Mouse (Mus musculus): ENCODE results near the gene Ccdc63. TPM values are rescaled to one million over a fixed set of nuclear protein-coding genes. Genes with fewer than 3 reads are reported as not detected.
"Not testable (repeated sequence)": the region's sequence is repeated elsewhere in the genome, so short reads cannot be mapped to it uniquely, and the experiment has no call there.

The Ccdc63 gene
- 0.19 TPM in 1 of 2 replicates, not detected in the other for polyA plus RNA-seq (2015; fragmentation: Nextera tagmentation; extraction: Ambion mirVana)

DNA sequence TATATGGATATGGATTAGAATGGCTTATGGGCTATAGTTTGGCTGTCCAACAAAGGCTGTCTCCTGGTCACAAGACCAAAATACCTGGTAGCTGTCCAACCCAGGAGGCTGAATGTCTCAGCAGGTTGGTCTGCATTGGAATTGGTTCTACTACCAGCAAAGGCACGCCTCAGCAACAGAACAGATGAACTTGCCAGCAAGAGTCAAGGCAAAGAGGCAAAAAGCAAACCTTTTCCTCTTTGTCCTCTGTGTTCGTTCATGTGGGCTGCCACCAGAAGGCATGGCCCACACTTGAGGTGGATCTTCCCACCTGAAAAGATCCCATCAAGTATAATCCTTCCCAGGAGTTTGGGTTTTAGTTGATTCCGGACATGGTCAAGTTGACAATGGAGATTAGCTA is at the start of gene Ccdc63:
Gene Ccdc63 (minus strand): TSS at position 101 of the 400 bp plus-strand sequence.
- 90% methylated on average over 3 of the region's 3 CpGs for WGBS
- no peak for ATAC-seq (replicated peaks; ENCODE audit: low FRiP score)
- H3K27me3 ChIP-seq: no peaks in the 10 kb centered on the region
- H3K9ac ChIP-seq: no peak within 1 kb of the TSS
- no peak within 1 kb of the TSS for H3K27ac ChIP-seq
- no peak within 1 kb of the TSS for H3K4me3 ChIP-seq (replicated peaks)
- H3K36me3 ChIP-seq: no peaks in the 10 kb centered on the region
- H3K4me1 ChIP-seq: peaks cover 6% of the 10 kb centered on the region; the same call in 1 of the 2 replicates
- no peaks in the 10 kb centered on the region for H3K9me3 ChIP-seq (replicated peaks)
- no peak within 1 kb of the TSS for H3K4me2 ChIP-seq

GRCm38 (mm10) chr5:122189115-122189514 is 48.5 kb upstream of the Ccdc63 start:
- no peaks in the 10 kb centered on the region for H3K27me3 ChIP-seq
- H3K9ac ChIP-seq: no peak overlapping the region
- no peak for ATAC-seq (replicated peaks; ENCODE audit: low FRiP score)
- H3K36me3 ChIP-seq: no peaks in the 10 kb centered on the region
- no peak overlapping the region for H3K27ac ChIP-seq
- no peak overlapping the region for H3K4me3 ChIP-seq (replicated peaks)
- 49% methylated on average over 3 of the region's 3 CpGs for WGBS
- no peaks in the 10 kb centered on the region for H3K9me3 ChIP-seq (replicated peaks)
- no peak overlapping the region for H3K4me2 ChIP-seq
- peaks cover 6% of the 10 kb centered on the region; the same call in 1 of the 2 replicates for H3K4me1 ChIP-seq

DNA sequence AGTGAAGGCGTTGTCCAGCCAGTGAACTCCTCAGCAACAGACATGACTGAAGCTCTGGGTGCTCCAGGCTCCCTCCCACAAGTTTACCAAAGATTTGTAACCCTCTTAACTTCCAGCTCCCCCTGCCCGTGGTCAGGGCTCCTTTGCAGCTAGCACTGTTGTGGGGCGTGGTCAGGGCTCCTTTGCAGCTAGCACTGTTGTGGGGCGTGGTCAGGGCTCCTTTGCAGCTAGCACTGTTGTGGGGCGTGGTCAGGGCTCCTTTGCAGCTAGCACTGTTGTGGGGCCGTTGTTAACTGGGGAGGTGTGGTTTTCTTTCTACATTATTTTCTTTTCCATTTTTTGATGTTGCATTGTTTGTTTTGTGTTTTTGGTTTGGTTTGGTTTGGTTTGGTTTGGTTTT is 44.2 kb upstream of the Ccdc63 start:
- not testable (repeated sequence) for H3K4me3 ChIP-seq (replicated peaks); H3K27me3 ChIP-seq; H3K9ac ChIP-seq; H3K27ac ChIP-seq; H3K4me2 ChIP-seq; H3K36me3 ChIP-seq; ATAC-seq (replicated peaks; ENCODE audit: low FRiP score); H3K4me1 ChIP-seq; H3K9me3 ChIP-seq (replicated peaks)
- whole genome bisulfite sequencing: 95% methylated on average over 6 of the region's 6 CpGs

DNA sequence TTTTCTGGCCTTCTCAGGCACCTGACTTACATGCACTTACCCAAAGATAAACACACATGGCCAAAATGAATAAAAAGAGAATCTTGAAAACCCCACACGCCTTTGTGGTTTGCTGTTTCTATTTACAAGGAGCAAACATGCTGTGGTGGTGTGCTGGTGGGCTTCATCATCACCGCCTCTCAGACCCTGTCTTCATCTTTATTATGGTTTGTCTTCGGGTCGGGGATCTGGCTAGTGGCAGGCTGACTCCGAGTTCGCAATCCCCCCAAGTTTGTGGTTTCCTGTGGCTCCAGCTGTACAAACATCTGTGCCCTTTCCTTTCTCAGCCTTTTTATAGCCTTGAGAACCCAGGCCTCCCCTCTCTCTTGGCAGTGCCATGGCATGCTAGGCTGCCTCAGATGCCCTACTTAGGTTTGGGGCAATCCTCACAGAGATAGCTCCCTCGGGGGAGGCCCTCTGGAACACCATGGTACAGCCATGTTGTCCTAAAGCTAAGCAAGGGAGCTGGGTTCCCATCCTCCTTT is 43.7 kb upstream of the Ccdc63 start:
- Histone ChIP-seq H3K27ac (no peak overlapping the region), H3K36me3 (no peaks in the 10 kb centered on the region), H3K27me3 (no peaks in the 10 kb centered on the region), H3K4me3 (replicated peaks) (no peak overlapping the region), H3K9ac (no peak overlapping the region), H3K9me3 (replicated peaks) (no peaks in the 10 kb centered on the region), H3K4me1 (peaks cover 5% of the 10 kb centered on the region), H3K4me2 (no peak overlapping the region)
- 69% methylated on average over 7 of the region's 7 CpGs for WGBS
- no peak for ATAC-seq (replicated peaks; ENCODE audit: low FRiP score)

DNA sequence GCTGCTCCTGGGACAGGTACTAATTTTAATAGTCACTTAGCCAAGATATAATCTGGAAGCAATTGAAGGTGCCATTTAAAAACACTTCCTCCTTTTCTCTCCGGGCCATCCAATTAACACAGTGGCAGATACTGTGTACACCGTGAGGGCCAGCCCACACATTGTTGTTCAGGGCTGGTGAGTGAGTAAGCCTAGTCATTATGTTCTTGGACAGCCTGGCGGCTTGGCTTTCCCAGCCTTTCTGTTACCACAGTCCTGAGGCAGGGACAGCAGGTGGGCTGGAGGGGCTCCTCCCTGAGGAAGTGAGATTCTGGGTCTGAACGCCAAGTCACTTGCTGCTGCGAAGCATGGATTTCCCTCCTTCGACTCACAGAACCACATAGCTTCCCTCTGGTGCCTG is 39.0 kb upstream of the Ccdc63 start:
- Histone ChIP-seq H3K9ac (no peak overlapping the region), H3K4me3 (replicated peaks) (no peak overlapping the region), H3K4me2 (no peak overlapping the region), H3K9me3 (replicated peaks) (no peaks in the 10 kb centered on the region), H3K27me3 (no peaks in the 10 kb centered on the region), H3K36me3 (peaks cover 21% of the 10 kb centered on the region), H3K4me1 (peaks cover 12% of the 10 kb centered on the region), H3K27ac (0 out of 2 replicates have a peak overlapping the region, but pooled peaks have one; percentile 48)
- no peak for ATAC-seq (replicated peaks; ENCODE audit: low FRiP score)
- 50% methylated on average over 6 of the region's 6 CpGs for WGBS

DNA sequence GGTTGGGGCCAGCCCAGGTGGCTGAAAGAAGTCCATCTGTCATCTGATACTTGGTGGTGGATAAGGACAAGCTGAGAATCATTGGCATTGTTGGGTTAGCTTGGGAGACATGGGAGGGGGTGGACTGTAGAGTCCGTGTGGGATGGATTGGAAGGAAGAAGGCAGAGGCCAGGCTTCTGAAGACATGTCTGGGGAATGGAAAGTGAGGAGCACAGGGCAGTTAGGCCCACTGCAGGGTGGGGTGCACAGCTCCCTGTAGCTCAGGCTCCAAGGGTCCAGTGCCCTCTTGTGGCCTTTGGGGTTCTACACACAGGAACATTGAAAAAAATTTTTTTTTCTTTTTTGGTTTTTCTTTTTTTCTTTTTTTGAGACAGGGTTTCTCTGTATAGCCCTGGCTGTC is 35.8 kb upstream of the Ccdc63 start:
- WGBS: 17% methylated on average over 1 of the region's 1 CpGs
- Histone ChIP-seq H3K27ac (no peak overlapping the region), H3K9me3 (replicated peaks) (no peaks in the 10 kb centered on the region), H3K36me3 (peaks cover 46% of the 10 kb centered on the region), H3K4me1 (peaks cover 12% of the 10 kb centered on the region), H3K4me2 (no peak overlapping the region), H3K9ac (no peak overlapping the region), H3K27me3 (no peaks in the 10 kb centered on the region), H3K4me3 (replicated peaks) (no peak overlapping the region)
- peak; percentile 44; the same call in 1 of the 2 replicates for ATAC-seq (replicated peaks; ENCODE audit: low FRiP score)

GRCm38 (mm10) chr5:122175961-122176360 is 35.3 kb upstream of the Ccdc63 start:
- no peak overlapping the region for H3K9ac ChIP-seq
- H3K4me1 ChIP-seq: peaks cover 12% of the 10 kb centered on the region
- H3K9me3 ChIP-seq (replicated peaks): no peaks in the 10 kb centered on the region
- no peaks in the 10 kb centered on the region for H3K27me3 ChIP-seq
- peaks cover 50% of the 10 kb centered on the region for H3K36me3 ChIP-seq
- 74% methylated on average over 7 of the region's 7 CpGs for WGBS
- ATAC-seq (replicated peaks; ENCODE audit: low FRiP score): no peak
- no peak overlapping the region for H3K4me2 ChIP-seq
- H3K4me3 ChIP-seq (replicated peaks): no peak overlapping the region
- 0 out of 2 replicates have a peak overlapping the region, but pooled peaks have one; percentile 54 for H3K27ac ChIP-seq

GRCm38 (mm10) chr5:122175402-122175801 is 34.8 kb upstream of the Ccdc63 start:
- peak; percentile 68 for ATAC-seq (replicated peaks; ENCODE audit: low FRiP score)
- H3K27me3 ChIP-seq: no peaks in the 10 kb centered on the region
- H3K9ac ChIP-seq: no peak overlapping the region
- H3K36me3 ChIP-seq: peaks cover 56% of the 10 kb centered on the region
- no peak overlapping the region for H3K4me2 ChIP-seq
- no peaks in the 10 kb centered on the region for H3K9me3 ChIP-seq (replicated peaks)
- H3K27ac ChIP-seq: peak overlapping the region; percentile 54; the same call in 1 of the 2 replicates
- H3K4me3 ChIP-seq (replicated peaks): no peak overlapping the region
- peaks cover 12% of the 10 kb centered on the region for H3K4me1 ChIP-seq
- WGBS: 30% methylated on average over 2 of the region's 2 CpGs

DNA sequence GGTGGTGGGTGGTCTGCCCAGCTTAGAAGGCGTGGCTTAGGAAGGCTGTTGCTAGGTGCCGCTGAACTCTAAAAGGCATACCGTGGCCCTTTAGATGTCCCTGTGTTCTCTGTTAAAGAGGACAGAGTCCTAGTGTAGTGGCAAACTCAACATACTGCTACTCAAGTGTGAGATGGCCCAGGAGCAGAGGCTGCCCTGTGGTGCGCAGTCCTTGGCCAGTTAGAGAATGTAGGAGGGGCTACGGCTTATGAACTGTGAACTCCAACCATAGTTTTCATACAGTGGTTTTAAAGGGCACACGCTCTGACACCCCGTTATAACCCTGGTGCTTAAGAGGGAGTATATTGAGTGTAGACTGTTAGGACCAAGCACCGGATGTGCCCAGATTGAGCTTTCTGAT is 30.4 kb upstream of the Ccdc63 start:
- Histone ChIP-seq H3K9me3 (replicated peaks) (no peaks in the 10 kb centered on the region), H3K9ac (no peak overlapping the region)
- WGBS: 94% methylated on average over 8 of the region's 8 CpGs

GRCm38 (mm10) chr5:122168344-122169069 is 27.9 kb upstream of the Ccdc63 start:
- no peak overlapping the region for H3K4me3 ChIP-seq (replicated peaks)
- ATAC-seq (replicated peaks; ENCODE audit: low FRiP score): no peak
- no peak overlapping the region for H3K9ac ChIP-seq
- peaks cover 39% of the 10 kb centered on the region for H3K4me1 ChIP-seq
- no peaks in the 10 kb centered on the region for H3K9me3 ChIP-seq (replicated peaks)
- H3K36me3 ChIP-seq: peaks cover 100% of the 10 kb centered on the region
- H3K4me2 ChIP-seq: no peak overlapping the region
- no peaks in the 10 kb centered on the region for H3K27me3 ChIP-seq
- H3K27ac ChIP-seq: no peak overlapping the region
- WGBS: 79% methylated on average over 14 of the region's 14 CpGs

More for the DNA sequence above, 30.4 kb upstream of the Ccdc63 start:
- peaks cover 18% of the 10 kb centered on the region for H3K4me1 ChIP-seq
- H3K4me3 ChIP-seq (replicated peaks): no peak overlapping the region
- peaks cover 87% of the 10 kb centered on the region for H3K36me3 ChIP-seq
- no peaks in the 10 kb centered on the region for H3K27me3 ChIP-seq
- no peak overlapping the region for H3K4me2 ChIP-seq
- ATAC-seq (replicated peaks; ENCODE audit: low FRiP score): no peak
- H3K27ac ChIP-seq: no peak overlapping the region

- peak overlapping the region; percentile 29; the same call in 1 of the 2 replicates for H3K27ac ChIP-seq
- peak overlapping the region; percentile 7; the same call in 1 of the 2 replicates for H3K4me2 ChIP-seq
- no peaks in the 10 kb centered on the region for H3K9me3 ChIP-seq (replicated peaks)
- H3K4me3 ChIP-seq (replicated peaks): no peak overlapping the region
- 41% methylated on average over 8 of the region's 8 CpGs for WGBS
- no peak for ATAC-seq (replicated peaks; ENCODE audit: low FRiP score)
- no peaks in the 10 kb centered on the region for H3K27me3 ChIP-seq
- H3K9ac ChIP-seq: 0 out of 2 replicates have a peak overlapping the region, but pooled peaks have one; percentile 5
- peaks cover 57% of the 10 kb centered on the region for H3K4me1 ChIP-seq
- H3K36me3 ChIP-seq: peaks cover 97% of the 10 kb centered on the region
These were observed 26.1 kb upstream of the Ccdc63 start for GRCm38 (mm10) chr5:122166636-122167161.

GRCm38 (mm10) chr5:122165233-122165915 is 24.8 kb upstream of the Ccdc63 start:
- no peak for ATAC-seq (replicated peaks; ENCODE audit: low FRiP score)
- H3K4me2 ChIP-seq: peak overlapping the region; percentile 12
- H3K4me1 ChIP-seq: peaks cover 70% of the 10 kb centered on the region
- no peak overlapping the region for H3K9ac ChIP-seq
- no peaks in the 10 kb centered on the region for H3K9me3 ChIP-seq (replicated peaks)
- no peak overlapping the region; the same call in 1 of the 2 replicates for H3K4me3 ChIP-seq (replicated peaks)
- no peaks in the 10 kb centered on the region for H3K27me3 ChIP-seq
- H3K27ac ChIP-seq: peak overlapping the region; percentile 34
- 55% methylated on average over 6 of the region's 6 CpGs for WGBS
- peaks cover 97% of the 10 kb centered on the region for H3K36me3 ChIP-seq
